Mouse (Mus musculus): Measurements from ENCODE around the gene Kcnc2. TPM values are rescaled to one million over a fixed set of nuclear protein-coding genes. Genes with fewer than 3 reads are reported as not detected.

Kcnc2 gene
- polyA plus RNA-seq, 2 experiments, result 0.54 to 0.57 TPM

DNA sequence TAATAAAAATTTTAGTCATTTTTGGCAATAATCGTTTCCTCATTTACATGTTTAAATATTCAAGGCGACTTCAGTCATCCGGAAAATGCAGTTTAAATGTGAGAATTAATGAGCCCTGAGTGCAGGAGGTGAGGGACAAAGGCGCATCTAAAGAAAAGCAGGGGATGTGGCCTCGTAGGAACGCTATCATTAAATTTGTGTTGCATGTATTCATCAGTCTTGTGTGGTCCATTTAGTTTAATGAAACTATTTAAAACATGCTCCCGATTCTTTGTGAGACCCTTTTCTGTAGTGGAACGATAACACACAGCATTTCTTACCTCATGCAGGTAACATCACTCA is 87.4 kb downstream of the Kcnc2 start:
- no peaks in the 10 kb centered on the region for H3K27me3 ChIP-seq (ENCODE audit: control insufficient read depth, insufficient read depth, low read length)
- H3K4me2 ChIP-seq (replicated peaks; ENCODE audit: low read depth, low read length, severe bottlenecking), result no peak overlapping the region
- no peaks in the 10 kb centered on the region for H3K36me3 ChIP-seq (ENCODE audit: control insufficient read depth, insufficient read depth, low read length)
- no peaks in the 10 kb centered on the region for H3K9me3 ChIP-seq (ENCODE audit: control insufficient read depth, low read length)
- DNase-seq (ENCODE audit: low spot score) (no peak), ATAC-seq (ENCODE audit: low FRiP score, low read depth) (no peak)
- no peak overlapping the region for H3K4me3 ChIP-seq (replicated peaks; ENCODE audit: low read length)
- H3K4me1 ChIP-seq (ENCODE audit: control insufficient read depth, insufficient read depth, low read length), result no peaks in the 10 kb centered on the region
- 77% methylated on average over 8 of the region's 8 CpGs for WGBS
- no peak overlapping the region for H3K27ac ChIP-seq (replicated peaks; ENCODE audit: low read depth, low read length)
- TF ChIP-seq POLR2A (IDR thresholded peaks at IDR 0.05; ENCODE audit: borderline replicate concordance, extremely low read depth, insufficient read depth, insufficient read length), result no peak
- H3K9ac ChIP-seq (ENCODE audit: low read depth, low read length, severe bottlenecking), result no peak overlapping the region

- DNase-seq (ENCODE audit: low spot score), result no peak
- H3K27ac ChIP-seq (replicated peaks; ENCODE audit: low read depth, low read length), result no peak overlapping the region
- H3K4me3 ChIP-seq (replicated peaks; ENCODE audit: low read length), result no peak overlapping the region
- ATAC-seq (ENCODE audit: low FRiP score, low read depth), result no peak
- no peak for TF ChIP-seq POLR2A (IDR thresholded peaks at IDR 0.05; ENCODE audit: borderline replicate concordance, extremely low read depth, insufficient read depth, insufficient read length)
- no peaks in the 10 kb centered on the region for H3K27me3 ChIP-seq (ENCODE audit: control insufficient read depth, insufficient read depth, low read length)
- H3K4me2 ChIP-seq (replicated peaks; ENCODE audit: low read depth, low read length, severe bottlenecking), result no peak overlapping the region
- no peak overlapping the region for H3K9ac ChIP-seq (ENCODE audit: low read depth, low read length, severe bottlenecking)
- no peaks in the 10 kb centered on the region for H3K4me1 ChIP-seq (ENCODE audit: control insufficient read depth, insufficient read depth, low read length)
- H3K36me3 ChIP-seq (ENCODE audit: control insufficient read depth, insufficient read depth, low read length), result no peaks in the 10 kb centered on the region
- no peaks in the 10 kb centered on the region for H3K9me3 ChIP-seq (ENCODE audit: control insufficient read depth, low read length)
- 79% methylated on average over 5 of the region's 5 CpGs for WGBS
These were observed 89.8 kb downstream of the Kcnc2 start for GRCm38 (mm10) chr10:112360704-112361103.

- H3K27me3 ChIP-seq (ENCODE audit: control insufficient read depth, insufficient read depth, low read length), result no peaks in the 10 kb centered on the region
- ATAC-seq (ENCODE audit: low FRiP score, low read depth), result no peak
- no peaks in the 10 kb centered on the region for H3K4me1 ChIP-seq (ENCODE audit: control insufficient read depth, insufficient read depth, low read length)
- no peaks in the 10 kb centered on the region for H3K9me3 ChIP-seq (ENCODE audit: control insufficient read depth, low read length)
- DNase-seq (ENCODE audit: low spot score), result no peak
- H3K4me2 ChIP-seq (replicated peaks; ENCODE audit: low read depth, low read length, severe bottlenecking), result no peak overlapping the region
- H3K36me3 ChIP-seq (ENCODE audit: control insufficient read depth, insufficient read depth, low read length), result no peaks in the 10 kb centered on the region
- no peak overlapping the region for H3K9ac ChIP-seq (ENCODE audit: low read depth, low read length, severe bottlenecking)
- no peak for TF ChIP-seq POLR2A (IDR thresholded peaks at IDR 0.05; ENCODE audit: borderline replicate concordance, extremely low read depth, insufficient read depth, insufficient read length)
- no peak overlapping the region for H3K27ac ChIP-seq (replicated peaks; ENCODE audit: low read depth, low read length)
- 56% methylated on average over 3 of the region's 3 CpGs for WGBS
- H3K4me3 ChIP-seq (replicated peaks; ENCODE audit: low read length), result no peak overlapping the region
These were observed 97.4 kb downstream of the Kcnc2 start for GRCm38 (mm10) chr10:112368369-112368768.

- DNase-seq (ENCODE audit: low spot score), result no peak
- no peak for TF ChIP-seq POLR2A (IDR thresholded peaks at IDR 0.05; ENCODE audit: borderline replicate concordance, extremely low read depth, insufficient read depth, insufficient read length)
- no peak for ATAC-seq (ENCODE audit: low FRiP score, low read depth)
- H3K27me3 ChIP-seq (ENCODE audit: control insufficient read depth, insufficient read depth, low read length), result no peaks in the 10 kb centered on the region
- no peak overlapping the region for H3K4me2 ChIP-seq (replicated peaks; ENCODE audit: low read depth, low read length, severe bottlenecking)
- H3K36me3 ChIP-seq (ENCODE audit: control insufficient read depth, insufficient read depth, low read length), result no peaks in the 10 kb centered on the region
- WGBS, result 87% methylated on average over 5 of the region's 5 CpGs
- H3K27ac ChIP-seq (replicated peaks; ENCODE audit: low read depth, low read length), result no peak overlapping the region
- H3K4me1 ChIP-seq (ENCODE audit: control insufficient read depth, insufficient read depth, low read length), result no peaks in the 10 kb centered on the region
- no peak overlapping the region for H3K9ac ChIP-seq (ENCODE audit: low read depth, low read length, severe bottlenecking)
- no peak overlapping the region for H3K4me3 ChIP-seq (replicated peaks; ENCODE audit: low read length)
- H3K9me3 ChIP-seq (ENCODE audit: control insufficient read depth, low read length), result no peaks in the 10 kb centered on the region
These were observed 106.2 kb downstream of the Kcnc2 start for GRCm38 (mm10) chr10:112377163-112377562.

- no peak for ATAC-seq (ENCODE audit: low FRiP score, low read depth)
- Histone ChIP-seq H3K36me3 (ENCODE audit: control insufficient read depth, insufficient read depth, low read length) (no peaks in the 10 kb centered on the region), H3K4me2 (replicated peaks; ENCODE audit: low read depth, low read length, severe bottlenecking) (no peak overlapping the region), H3K4me3 (replicated peaks; ENCODE audit: low read length) (no peak overlapping the region), H3K9me3 (ENCODE audit: control insufficient read depth, low read length) (no peaks in the 10 kb centered on the region), H3K9ac (ENCODE audit: low read depth, low read length, severe bottlenecking) (no peak overlapping the region), H3K27ac (replicated peaks; ENCODE audit: low read depth, low read length) (no peak overlapping the region), H3K4me1 (ENCODE audit: control insufficient read depth, insufficient read depth, low read length) (no peaks in the 10 kb centered on the region), H3K27me3 (ENCODE audit: control insufficient read depth, insufficient read depth, low read length) (no peaks in the 10 kb centered on the region)
- WGBS, result 56% methylated on average over 6 of the region's 6 CpGs
- no peak for DNase-seq (ENCODE audit: low spot score)
- TF ChIP-seq POLR2A (IDR thresholded peaks at IDR 0.05; ENCODE audit: borderline replicate concordance, extremely low read depth, insufficient read depth, insufficient read length), result no peak
These were observed 107.5 kb downstream of the Kcnc2 start for GRCm38 (mm10) chr10:112378465-112378864.

- DNase-seq (ENCODE audit: low spot score), result no peak
- H3K4me2 ChIP-seq (replicated peaks; ENCODE audit: low read depth, low read length, severe bottlenecking), result no peak overlapping the region
- no peaks in the 10 kb centered on the region for H3K27me3 ChIP-seq (ENCODE audit: control insufficient read depth, insufficient read depth, low read length)
- H3K4me3 ChIP-seq (replicated peaks; ENCODE audit: low read length), result no peak overlapping the region
- H3K9me3 ChIP-seq (ENCODE audit: control insufficient read depth, low read length), result no peaks in the 10 kb centered on the region
- no peak for TF ChIP-seq POLR2A (IDR thresholded peaks at IDR 0.05; ENCODE audit: borderline replicate concordance, extremely low read depth, insufficient read depth, insufficient read length)
- no peaks in the 10 kb centered on the region for H3K36me3 ChIP-seq (ENCODE audit: control insufficient read depth, insufficient read depth, low read length)
- 91% methylated on average over 6 of the region's 6 CpGs for WGBS
- H3K4me1 ChIP-seq (ENCODE audit: control insufficient read depth, insufficient read depth, low read length), result no peaks in the 10 kb centered on the region
- ATAC-seq (ENCODE audit: low FRiP score, low read depth), result no peak
- no peak overlapping the region for H3K9ac ChIP-seq (ENCODE audit: low read depth, low read length, severe bottlenecking)
- H3K27ac ChIP-seq (replicated peaks; ENCODE audit: low read depth, low read length), result no peak overlapping the region
These were observed 109.7 kb downstream of the Kcnc2 start for GRCm38 (mm10) chr10:112380590-112380989.

Data from limb, embryonic 14.5 days (tissue).